Mouse (Mus musculus): ENCODE measurements around the gene Zfp276. TPM values are rescaled to one million over a fixed set of nuclear protein-coding genes. Genes with fewer than 3 reads are reported as not detected.
"Not testable (repeated sequence)": the region's sequence is repeated elsewhere in the genome, so short reads cannot be mapped to it uniquely, and the experiment has no call there.

Gene Zfp276
- polyA plus RNA-seq (2015; fragmentation: Nextera tagmentation; extraction: Ambion mirVana) = 22.8 and 25.7 TPM in 2 replicates

DNA sequence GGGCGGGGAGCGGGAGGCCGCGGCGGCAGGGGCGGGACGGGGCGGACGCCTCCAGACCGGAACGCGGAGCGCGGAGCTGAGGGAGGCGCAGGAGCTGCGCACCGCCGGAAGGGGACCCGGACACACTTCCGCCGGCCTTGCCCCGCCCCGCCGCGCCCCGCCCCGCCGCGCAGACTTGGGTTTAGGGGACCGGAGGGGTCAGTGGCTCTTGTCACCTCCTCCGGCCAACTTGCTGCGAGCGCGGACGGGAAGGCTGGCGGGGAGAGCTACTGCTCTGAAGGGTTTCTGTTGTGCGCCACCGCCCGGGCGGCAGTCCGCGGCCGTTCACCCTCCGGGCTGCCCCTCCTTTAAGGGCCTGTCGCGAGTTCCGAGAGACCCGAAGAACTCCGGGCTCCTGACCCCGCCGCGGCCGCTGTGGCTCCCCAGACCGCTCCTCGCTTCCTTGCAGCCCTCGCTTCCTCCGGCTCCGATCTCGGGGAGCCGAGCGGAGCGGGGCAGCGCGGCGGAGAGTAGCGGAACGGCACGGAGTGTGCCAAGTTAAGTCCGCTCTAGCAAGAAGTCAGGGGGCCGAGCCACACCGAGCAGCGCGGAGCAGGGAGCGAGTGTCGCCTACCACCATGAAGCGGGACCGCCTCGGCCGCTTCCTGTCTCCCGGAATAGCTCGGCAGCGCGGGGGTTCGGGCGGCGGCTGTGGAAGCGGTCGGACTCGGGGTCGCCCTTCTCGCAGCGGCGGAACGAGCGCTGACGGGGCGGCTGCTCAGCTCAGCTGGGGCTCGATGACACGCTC lies at the start of gene Zfp276, which contains the start of gene Vps9d1:
Gene Zfp276 (plus strand): TSS at position 97 of the 787 bp plus-strand sequence.
Gene Vps9d1 (minus strand): TSS at position 250 of the 787 bp plus-strand sequence.
- peak within 1 kb of the TSS; percentile 96 for H3K9ac ChIP-seq
- H3K4me2 ChIP-seq = peak within 1 kb of the TSS; percentile 96
- peaks cover 23% of the 10 kb centered on the region for H3K4me1 ChIP-seq
- peak within 1 kb of the TSS; percentile 75 for H3K27ac ChIP-seq
- 2% methylated on average over 69 of the region's 99 CpGs for WGBS
- no peaks in the 10 kb centered on the region for H3K27me3 ChIP-seq
- peaks cover 59% of the 10 kb centered on the region for H3K36me3 ChIP-seq (ENCODE audit: poor library complexity, severe bottlenecking)
- H3K4me3 ChIP-seq = peak within 1 kb of the TSS; percentile 99
- no peaks in the 10 kb centered on the region for H3K9me3 ChIP-seq (replicated peaks)
- ATAC-seq = peak; percentile 97

DNA sequence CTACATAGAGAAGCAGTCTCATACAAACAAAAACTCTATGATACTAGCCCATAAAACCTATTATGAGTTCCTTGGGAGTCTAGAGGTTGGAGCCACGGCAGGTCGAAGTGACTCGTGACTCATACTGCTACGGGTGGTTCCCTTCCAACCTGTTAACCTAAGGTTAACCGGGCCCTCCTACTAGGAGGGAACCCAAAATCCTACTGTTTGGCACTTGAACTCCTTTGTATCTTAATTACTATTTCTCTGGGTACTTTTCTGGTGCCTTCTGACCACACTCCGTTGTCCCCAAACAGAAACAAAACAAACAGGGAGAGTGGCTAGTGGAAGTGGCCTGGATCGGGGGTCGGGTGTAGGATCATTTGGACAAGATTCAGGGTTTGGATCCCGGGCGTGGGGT lies 42.1 kb upstream of the Zfp276 start:
- WGBS = 52% methylated on average over 10 of the region's 10 CpGs
- ATAC-seq = no peak
- Histone ChIP-seq H3K4me3 (peak overlapping the region; percentile 95), H3K9me3 (replicated peaks) (no peaks in the 10 kb centered on the region), H3K27ac (no peak overlapping the region), H3K36me3 (ENCODE audit: poor library complexity, severe bottlenecking) (peaks cover 35% of the 10 kb centered on the region), H3K27me3 (no peaks in the 10 kb centered on the region), H3K4me2 (peak overlapping the region; percentile 95), H3K9ac (peak overlapping the region; percentile 97), H3K4me1 (peaks cover 23% of the 10 kb centered on the region)

DNA sequence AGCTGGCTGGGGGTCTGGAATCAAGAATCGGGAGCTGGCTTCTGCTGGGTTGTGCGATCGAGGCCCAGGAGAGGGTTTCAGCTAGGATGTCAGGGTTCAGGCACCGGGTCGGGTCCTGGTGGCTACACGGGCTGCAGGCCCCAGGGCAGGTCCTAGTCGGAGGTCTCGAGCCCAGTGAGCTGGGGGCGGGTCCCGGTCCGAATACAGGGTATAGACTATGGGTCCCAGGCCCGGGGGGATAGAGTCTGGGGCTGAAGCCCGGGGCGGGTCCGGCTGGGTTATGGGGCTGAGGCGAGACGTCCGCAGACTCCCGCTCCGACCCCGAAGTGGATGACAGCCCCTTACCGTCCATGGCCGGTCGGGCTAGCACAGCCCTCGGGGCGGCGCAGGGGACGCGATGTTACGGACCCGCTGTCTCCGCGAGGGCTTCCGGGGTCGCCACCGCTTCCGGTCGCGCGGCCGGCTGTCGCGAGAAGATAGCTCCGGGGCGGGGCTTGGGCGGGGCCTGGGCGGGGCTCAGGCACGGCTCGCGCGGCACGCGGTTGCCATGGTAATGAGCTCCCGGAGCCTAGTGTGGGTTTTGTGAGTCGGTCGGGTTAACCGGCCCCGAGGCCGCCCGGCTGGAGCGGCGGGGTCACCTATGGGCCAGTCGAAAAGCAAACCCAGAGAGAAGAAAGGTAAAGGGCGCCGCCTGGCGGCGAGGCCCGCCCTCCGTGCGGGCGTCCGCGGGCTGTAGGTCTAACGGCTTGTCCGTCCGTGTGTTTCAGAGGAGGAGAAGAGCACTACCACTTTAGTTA lies 41.5 kb upstream of the Zfp276 start, which contains the start of the genes Chmp1a and Spata33:
Gene Chmp1a (minus strand): TSS at position 443 of the 797 bp plus-strand sequence.
Gene Spata33 (plus strand): TSS at position 512 of the 797 bp plus-strand sequence.
- peaks cover 23% of the 10 kb centered on the region for H3K4me1 ChIP-seq
- under 1% methylated on average over 76 of the region's 76 CpGs for WGBS
- H3K4me2 ChIP-seq = peak within 1 kb of the TSS; percentile 95
- H3K9ac ChIP-seq = peak within 1 kb of the TSS; percentile 97
- no peaks in the 10 kb centered on the region for H3K9me3 ChIP-seq (replicated peaks)
- peak; percentile 95 for ATAC-seq
- no peaks in the 10 kb centered on the region for H3K27me3 ChIP-seq
- peaks cover 29% of the 10 kb centered on the region for H3K36me3 ChIP-seq (ENCODE audit: poor library complexity, severe bottlenecking)
- peak within 1 kb of the TSS; percentile 95 for H3K4me3 ChIP-seq
- H3K27ac ChIP-seq = 0 out of 2 replicates have a peak within 1 kb of the TSS, but pooled peaks have one; percentile 8

DNA sequence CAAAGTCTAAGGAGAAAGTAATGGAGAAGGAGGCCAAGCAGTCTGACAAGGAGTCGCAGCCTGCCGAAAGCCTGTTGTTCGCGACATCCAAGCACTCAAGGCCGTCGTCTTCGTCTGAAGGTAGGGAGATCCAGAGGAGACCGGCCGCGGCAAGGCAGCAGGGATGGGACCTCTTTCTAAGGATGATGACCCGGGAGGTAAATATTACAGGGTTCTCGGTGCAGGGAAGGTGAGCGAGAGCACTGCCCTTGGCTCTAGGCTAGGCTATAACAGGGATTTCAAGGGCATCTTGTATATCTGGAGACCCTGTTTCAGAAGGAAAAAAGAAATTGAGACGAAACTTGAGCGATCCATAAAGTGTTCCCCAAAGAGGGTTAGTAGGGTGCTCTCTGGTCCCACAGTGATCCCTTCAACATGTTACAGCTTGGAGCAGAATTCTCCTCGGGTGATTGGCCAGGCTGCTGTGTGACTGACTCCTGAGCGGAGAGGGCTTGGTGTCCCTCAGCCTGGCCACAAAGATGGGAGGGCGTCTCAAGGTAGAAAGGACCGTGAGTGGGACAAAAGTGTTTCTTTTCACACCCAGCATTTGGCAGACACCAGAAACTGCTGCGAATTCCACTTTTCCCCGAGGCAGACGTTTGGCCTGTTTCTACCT lies 40.8 kb upstream of the Zfp276 start:
- peak overlapping the region; percentile 95 for H3K4me2 ChIP-seq
- whole genome bisulfite sequencing = 22% methylated on average over 22 of the region's 22 CpGs
- no peaks in the 10 kb centered on the region for H3K27me3 ChIP-seq
- H3K4me3 ChIP-seq = peak overlapping the region; percentile 95
- peak overlapping the region; percentile 97 for H3K9ac ChIP-seq
- H3K36me3 ChIP-seq (ENCODE audit: poor library complexity, severe bottlenecking) = peaks cover 21% of the 10 kb centered on the region
- no peak; the same call in none of the 2 replicates for ATAC-seq
- H3K27ac ChIP-seq = 0 out of 2 replicates have a peak overlapping the region, but pooled peaks have one; percentile 8
- H3K4me1 ChIP-seq = peaks cover 23% of the 10 kb centered on the region
- H3K9me3 ChIP-seq (replicated peaks) = no peaks in the 10 kb centered on the region

DNA sequence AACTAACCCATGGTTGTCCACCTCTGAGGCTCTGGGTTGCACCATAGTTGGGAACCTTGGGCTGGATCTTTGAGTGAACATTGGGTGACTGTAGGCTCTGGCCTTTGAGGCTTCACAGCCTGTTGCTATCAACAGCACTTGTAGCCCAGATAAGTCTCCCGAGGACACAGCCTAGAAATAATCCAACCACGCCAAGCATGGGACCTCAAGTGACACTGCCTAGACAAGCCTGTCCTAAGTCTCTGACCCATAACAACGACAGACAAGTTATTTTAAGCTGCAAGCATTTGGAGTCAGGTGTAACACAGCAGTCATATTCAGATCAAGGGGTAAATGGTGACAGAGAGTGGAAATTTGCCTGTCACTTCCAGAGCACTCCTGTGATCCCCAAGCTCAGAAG lies 38.6 kb upstream of the Zfp276 start:
- no peak overlapping the region for H3K9ac ChIP-seq
- no peak overlapping the region for H3K4me2 ChIP-seq
- no peaks in the 10 kb centered on the region for H3K27me3 ChIP-seq

DNA sequence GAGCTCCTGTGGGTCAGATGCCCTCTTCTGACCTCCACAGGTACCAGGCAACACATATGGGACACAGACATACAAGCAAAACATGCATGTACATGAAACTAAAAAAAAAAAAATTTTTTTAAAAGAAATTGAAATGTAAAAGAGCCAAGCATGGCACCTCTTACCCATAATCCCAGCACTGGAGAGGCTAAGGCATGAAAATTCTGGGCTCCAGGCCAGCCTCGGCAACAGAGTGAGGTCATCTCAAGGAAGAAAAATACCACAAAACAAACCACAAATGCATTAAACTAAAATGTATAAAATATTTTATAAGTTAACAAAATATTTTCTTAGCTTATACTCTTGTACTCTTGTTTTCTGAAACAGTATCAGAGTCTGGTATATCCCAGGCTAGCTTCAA lies 33.1 kb upstream of the Zfp276 start:
- H3K4me2 ChIP-seq = no peak overlapping the region
- H3K27me3 ChIP-seq = no peaks in the 10 kb centered on the region
- no peak for ATAC-seq
- WGBS = 92% methylated on average over 1 of the region's 1 CpGs
- peaks cover 15% of the 10 kb centered on the region for H3K4me1 ChIP-seq
- H3K36me3 ChIP-seq (ENCODE audit: poor library complexity, severe bottlenecking) = no peaks in the 10 kb centered on the region
- H3K9me3 ChIP-seq (replicated peaks) = no peaks in the 10 kb centered on the region
- H3K27ac ChIP-seq = no peak overlapping the region
- H3K4me3 ChIP-seq = no peak overlapping the region
- H3K9ac ChIP-seq = no peak overlapping the region

More for the DNA sequence above, 38.6 kb upstream of the Zfp276 start:
- Histone ChIP-seq H3K36me3 (ENCODE audit: poor library complexity, severe bottlenecking) (no peaks in the 10 kb centered on the region), H3K9me3 (replicated peaks) (no peaks in the 10 kb centered on the region), H3K4me3 (no peak overlapping the region), H3K27ac (no peak overlapping the region), H3K4me1 (peaks cover 23% of the 10 kb centered on the region)
- no peak for ATAC-seq
- 78% methylated on average over 3 of the region's 3 CpGs for WGBS

DNA sequence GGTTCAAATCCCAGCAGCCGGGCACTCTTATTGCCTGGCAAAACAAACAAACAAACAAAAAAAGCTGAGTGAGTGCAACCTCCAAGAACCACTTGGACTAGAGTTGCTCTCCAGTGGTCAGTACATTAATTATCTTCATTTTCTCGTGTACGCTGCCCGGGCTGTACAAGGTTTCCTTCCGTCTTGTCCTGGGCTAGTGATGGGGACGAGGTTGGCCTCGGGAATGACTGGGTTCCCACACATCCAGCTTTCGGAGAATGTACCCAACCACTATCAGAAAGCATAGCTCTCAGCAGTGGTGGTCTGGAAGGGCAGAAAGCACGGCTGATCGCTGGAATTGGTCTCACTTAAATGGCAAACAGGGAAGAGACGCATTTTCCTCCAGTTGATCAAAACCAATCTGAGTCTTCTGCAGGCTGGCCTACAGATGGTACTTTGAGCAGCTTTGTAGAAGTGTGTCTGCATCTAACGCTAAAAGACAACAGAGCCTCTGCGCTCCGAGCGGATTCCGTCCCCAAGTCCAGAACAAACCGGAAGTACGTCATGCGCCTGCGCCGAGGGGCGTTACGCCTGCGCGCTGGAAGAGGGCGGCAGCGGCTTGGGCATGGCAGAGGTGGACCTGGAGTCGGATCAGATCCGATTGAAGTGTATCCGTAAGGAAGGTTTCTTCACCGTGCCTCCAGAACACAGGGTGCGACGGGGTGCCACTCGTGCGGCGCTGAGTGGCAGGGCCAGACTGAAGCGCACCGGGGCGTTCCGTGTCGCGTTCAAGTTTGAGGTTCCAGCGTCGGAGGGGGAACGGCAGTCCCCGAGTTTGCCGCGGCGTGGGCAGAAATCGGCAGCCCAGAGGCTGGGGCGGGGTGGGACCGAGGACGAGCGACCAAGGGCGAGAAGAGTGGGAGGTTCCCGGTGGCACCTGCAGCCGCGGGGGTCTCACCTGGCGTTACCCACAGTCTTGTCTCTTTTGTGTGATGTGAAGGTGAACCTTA lies 29.4 kb upstream of the Zfp276 start, which contains the start of gene Cdk10:
Gene Cdk10 (plus strand): TSS at position 565 of the 989 bp plus-strand sequence.
- peak within 1 kb of the TSS; percentile 83 for H3K27ac ChIP-seq
- peaks cover 31% of the 10 kb centered on the region for H3K36me3 ChIP-seq (ENCODE audit: poor library complexity, severe bottlenecking)
- WGBS = 3% methylated on average over 59 of the region's 59 CpGs

DNA sequence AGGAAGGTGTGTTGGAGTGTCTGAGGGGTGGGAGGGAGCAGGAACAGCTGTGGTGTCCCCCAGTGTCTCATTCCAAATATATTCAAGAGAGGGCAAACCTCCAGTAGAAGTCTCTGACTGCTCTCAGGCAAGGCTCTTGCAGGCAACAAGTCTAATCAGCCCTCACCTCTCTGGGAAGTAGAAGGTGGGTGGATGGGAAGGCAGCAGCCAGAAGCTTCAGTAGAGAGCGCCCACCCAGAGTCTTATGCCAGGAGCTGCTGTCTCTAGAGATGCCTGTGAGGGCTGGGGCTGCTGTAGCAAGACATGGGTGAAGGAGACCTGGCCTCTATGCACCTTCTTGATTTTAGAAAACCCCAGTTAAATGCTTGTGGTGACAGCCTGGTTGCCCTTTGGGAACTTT lies 25.6 kb upstream of the Zfp276 start:
- 96% methylated on average over 1 of the region's 1 CpGs for WGBS
- no peak overlapping the region for H3K4me2 ChIP-seq
- ATAC-seq = no peak
- H3K27ac ChIP-seq = no peak overlapping the region
- H3K27me3 ChIP-seq = 0 out of 2 replicates have a peak, but pooled peaks cover 5% of the 10 kb centered on the region
- H3K9me3 ChIP-seq (replicated peaks) = no peaks in the 10 kb centered on the region
- H3K4me1 ChIP-seq = peaks cover 15% of the 10 kb centered on the region
- no peak overlapping the region for H3K9ac ChIP-seq
- no peak overlapping the region for H3K4me3 ChIP-seq
- H3K36me3 ChIP-seq (ENCODE audit: poor library complexity, severe bottlenecking) = peaks cover 37% of the 10 kb centered on the region

More for the DNA sequence above, 29.4 kb upstream of the Zfp276 start, which contains the start of gene Cdk10:
- ATAC-seq = peak; percentile 94
- Histone ChIP-seq H3K27me3 (no peaks in the 10 kb centered on the region), H3K4me1 (peaks cover 15% of the 10 kb centered on the region), H3K9me3 (replicated peaks) (no peaks in the 10 kb centered on the region), H3K9ac (peak within 1 kb of the TSS; percentile 91), H3K4me3 (peak within 1 kb of the TSS; percentile 81), H3K4me2 (peak within 1 kb of the TSS; percentile 96)

DNA sequence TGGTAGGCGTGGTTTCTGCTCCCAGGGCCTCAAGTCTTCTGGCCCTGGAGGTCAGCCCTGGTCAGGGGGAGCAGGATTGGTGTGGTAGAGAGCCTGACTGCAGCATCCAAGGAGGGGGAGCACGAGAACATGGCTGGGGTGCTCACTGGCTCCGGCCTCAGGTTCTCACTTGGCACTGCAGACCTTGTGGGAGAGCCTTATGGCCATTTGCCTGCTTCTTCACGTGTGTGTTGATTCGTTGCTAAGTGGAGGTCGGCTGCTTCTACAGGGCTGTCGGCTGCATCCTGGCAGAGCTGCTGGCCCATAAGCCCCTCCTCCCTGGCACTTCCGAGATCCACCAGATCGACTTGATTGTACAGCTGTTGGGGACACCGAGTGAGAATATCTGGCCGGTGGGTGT lies 23.7 kb upstream of the Zfp276 start:
- H3K9ac ChIP-seq; H3K4me3 ChIP-seq; H3K27ac ChIP-seq; ATAC-seq; H3K9me3 ChIP-seq (replicated peaks); H3K4me2 ChIP-seq: not testable (repeated sequence)
- Histone ChIP-seq H3K4me1 (peaks cover 13% of the 10 kb centered on the region), H3K36me3 (ENCODE audit: poor library complexity, severe bottlenecking) (peaks cover 37% of the 10 kb centered on the region), H3K27me3 (peaks cover 24% of the 10 kb centered on the region)
- WGBS = 86% methylated on average over 11 of the region's 11 CpGs

DNA sequence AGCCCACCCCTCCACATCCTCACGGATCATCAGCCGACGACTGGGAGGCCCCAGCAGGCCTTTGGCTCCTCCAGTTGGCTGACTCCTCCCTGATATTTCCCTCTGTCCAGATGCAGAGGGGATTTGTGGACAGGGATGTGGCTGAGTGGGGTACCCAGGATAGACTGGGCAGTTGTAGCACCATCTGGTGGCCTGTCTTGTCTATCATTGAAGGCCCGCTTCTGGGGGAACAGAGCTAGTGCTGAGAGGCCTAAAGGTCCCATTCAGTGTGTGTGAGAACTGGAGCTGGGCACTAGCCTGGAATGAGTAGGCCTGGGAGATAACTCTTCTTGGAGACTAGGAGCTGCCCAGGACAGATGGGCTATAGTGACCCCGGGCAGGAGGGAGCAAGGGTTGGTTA lies 22.3 kb upstream of the Zfp276 start:
- Histone ChIP-seq H3K9me3 (replicated peaks) (no peaks in the 10 kb centered on the region), H3K27me3 (peaks cover 38% of the 10 kb centered on the region), H3K4me1 (peaks cover 18% of the 10 kb centered on the region), H3K4me2 (no peak overlapping the region), H3K4me3 (no peak overlapping the region), H3K9ac (no peak overlapping the region), H3K36me3 (ENCODE audit: poor library complexity, severe bottlenecking) (peaks cover 34% of the 10 kb centered on the region), H3K27ac (no peak overlapping the region)
- 66% methylated on average over 5 of the region's 5 CpGs for WGBS
- no peak for ATAC-seq
